Mouse (Mus musculus): ENCODE measurements around the gene Ugt2b36. TPM values are rescaled to one million over a fixed set of nuclear protein-coding genes. Genes with fewer than 3 reads are reported as not detected.

Gene Ugt2b36
- not detected for polyA plus RNA-seq (2017; shearing (Covaris generic))

DNA sequence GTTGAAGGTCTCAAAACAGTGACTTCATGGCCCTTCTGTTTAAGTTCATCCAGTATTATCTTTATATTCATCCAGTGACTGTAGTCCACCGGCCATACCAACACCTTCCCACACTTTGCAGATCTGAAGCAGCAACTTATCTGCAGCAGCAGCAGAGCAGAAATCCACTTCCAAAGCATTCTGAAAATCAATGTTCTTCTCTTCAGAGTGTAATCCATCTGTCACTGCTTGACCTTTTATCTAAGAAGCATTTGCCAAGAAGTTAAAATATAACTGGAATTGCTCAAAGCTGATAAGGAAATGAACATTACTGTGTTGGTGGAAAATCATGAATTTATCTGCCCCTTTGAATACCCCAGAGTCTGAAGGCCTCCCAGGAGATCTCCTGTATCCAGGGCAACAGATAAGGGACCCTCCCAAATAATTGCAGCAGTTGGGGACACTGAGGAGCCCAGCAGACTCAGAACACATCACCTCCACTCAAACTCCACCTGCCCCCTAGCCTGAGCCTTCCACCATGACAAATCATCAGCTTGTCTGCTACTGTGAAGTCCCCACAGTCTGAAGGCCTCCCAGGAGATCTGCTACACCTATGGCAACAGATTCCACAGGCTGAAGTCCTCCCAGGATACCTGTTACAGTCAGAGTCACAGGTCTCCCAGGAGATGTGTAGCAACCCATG, at the start of gene Ugt2b36:
Gene Ugt2b36 (minus strand): TSS at position 210 of the 682 bp plus-strand sequence.

DNA sequence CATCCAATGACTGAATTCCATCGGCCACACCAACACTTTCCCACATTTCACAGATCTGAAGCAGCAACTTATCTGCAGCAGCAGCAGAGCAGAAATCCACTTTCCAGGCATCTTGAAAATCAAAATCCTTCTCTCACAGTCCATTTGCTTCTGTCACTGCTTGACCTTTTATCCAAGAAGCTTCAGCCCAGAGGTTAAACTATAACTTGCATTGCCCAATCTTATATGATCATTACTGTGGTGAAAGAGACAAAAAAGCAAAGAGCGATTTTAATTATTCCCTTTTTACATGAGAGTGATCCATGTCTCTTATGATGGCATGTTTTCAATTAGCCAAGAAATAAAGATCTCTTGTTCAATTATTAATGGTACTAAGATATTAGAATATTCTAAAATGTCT, 47.8 kb upstream of the Ugt2b36 start, which contains the start of gene Ugt2b5:
Gene Ugt2b5 (minus strand): TSS at position 123 of the 400 bp plus-strand sequence.

Other genes starting within 250 kb of the Ugt2b36 start
- not detected for gene Ugt2b34, start 185.6 kb downstream of the Ugt2b36 start, polyA plus RNA-seq (2017; shearing (Covaris generic))
- gene Ugt2b1, start 166.0 kb downstream of the Ugt2b36 start, polyA plus RNA-seq (2017; shearing (Covaris generic)) = not detected
- gene Ugt2b35, start 91.7 kb downstream of the Ugt2b36 start, polyA plus RNA-seq (2017; shearing (Covaris generic)) = not detected
- gene Ugt2b5, start 47.8 kb upstream of the Ugt2b36 start, polyA plus RNA-seq (2017; shearing (Covaris generic)) = not detected
- gene Ugt2b37, start 162.2 kb upstream of the Ugt2b36 start, polyA plus RNA-seq (2017; shearing (Covaris generic)) = not detected
- not detected for gene Ugt2a3, start 244.6 kb upstream of the Ugt2b36 start, polyA plus RNA-seq (2017; shearing (Covaris generic))